Mouse (Mus musculus): ENCODE data around the gene Tmtc2.

The Tmtc2 gene

DNA sequence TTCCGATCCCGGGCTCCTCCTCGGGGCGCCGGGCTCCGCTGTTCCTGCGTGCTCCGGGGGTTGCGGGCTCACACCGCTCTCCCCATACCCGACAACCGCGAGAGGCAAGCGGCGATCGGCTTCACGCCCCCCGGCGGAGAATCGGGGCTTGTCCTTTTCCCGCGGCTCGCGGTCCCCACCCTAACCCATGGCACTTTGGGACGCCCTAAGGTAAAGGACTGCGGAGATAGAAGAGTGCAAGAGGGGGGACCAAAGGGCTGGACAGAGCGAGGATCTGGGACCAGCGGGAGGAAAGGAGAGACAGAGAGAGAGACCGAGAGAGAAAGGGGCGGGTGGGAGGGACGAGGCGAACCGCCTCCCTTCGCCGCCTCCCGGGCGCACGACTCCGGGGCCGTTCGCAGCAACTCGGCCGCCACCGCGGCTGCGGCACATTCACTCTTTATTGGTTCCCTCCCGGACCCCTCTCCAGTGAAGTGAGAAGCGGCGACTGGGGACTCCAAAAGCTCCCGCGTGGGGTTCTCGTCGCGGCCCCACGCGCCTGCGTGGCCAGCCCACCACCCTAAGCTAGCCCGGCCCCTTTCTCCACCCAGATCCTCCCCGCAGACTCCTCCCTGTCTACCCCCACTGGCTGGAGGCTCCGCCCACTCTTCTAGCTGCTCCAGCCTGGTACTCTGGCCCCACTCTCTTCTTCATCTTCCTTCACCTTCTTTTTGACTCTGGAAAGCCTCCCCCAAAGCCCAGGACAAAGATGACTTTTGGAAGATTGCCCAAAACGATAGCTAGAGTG lies at the start of gene Tmtc2:
Gene Tmtc2, minus strand, starts transcription at position 544 of the 787 bp plus-strand sequence.
- peak; percentile 89 to 91 for DNase-seq

DNA sequence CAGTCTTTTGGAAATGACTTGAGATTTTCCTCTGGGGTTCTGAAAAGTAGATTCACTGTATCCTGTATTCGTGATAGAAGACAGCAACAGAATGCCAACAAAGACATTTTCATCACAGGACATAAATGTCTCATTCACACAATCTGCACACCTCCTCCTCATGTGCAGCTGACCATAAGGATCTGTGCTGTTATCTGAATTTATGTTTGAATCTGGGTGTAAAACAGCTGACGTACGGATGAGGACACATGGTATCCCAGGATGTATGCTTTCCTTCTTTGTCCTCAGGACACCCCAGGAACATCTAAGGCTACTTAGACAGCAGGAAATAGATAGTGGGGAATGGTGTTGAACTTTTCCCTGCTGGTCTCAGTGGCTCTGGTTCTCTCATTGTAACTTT lies 37.9 kb upstream of the Tmtc2 start:
- no peak for DNase-seq

DNA sequence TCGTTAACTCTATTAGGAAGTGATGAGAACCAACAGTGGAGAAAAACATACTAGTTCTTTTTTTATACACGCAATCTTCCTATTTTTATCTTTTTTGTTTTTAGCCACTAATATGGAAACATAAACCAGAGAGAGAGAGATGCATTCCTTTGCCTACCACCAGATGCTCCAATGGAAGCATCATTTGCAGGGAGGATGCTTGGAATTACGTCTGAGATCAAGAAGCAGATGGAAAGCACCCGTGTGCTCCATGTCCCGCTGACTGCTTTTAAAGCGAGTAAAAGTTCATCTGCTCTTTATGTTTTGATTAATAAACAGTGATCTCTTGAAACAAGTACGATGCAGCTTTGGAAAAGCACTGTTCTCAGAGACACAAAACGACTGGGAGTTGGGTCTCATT lies 24.6 kb upstream of the Tmtc2 start:
- no peak for DNase-seq

DNA sequence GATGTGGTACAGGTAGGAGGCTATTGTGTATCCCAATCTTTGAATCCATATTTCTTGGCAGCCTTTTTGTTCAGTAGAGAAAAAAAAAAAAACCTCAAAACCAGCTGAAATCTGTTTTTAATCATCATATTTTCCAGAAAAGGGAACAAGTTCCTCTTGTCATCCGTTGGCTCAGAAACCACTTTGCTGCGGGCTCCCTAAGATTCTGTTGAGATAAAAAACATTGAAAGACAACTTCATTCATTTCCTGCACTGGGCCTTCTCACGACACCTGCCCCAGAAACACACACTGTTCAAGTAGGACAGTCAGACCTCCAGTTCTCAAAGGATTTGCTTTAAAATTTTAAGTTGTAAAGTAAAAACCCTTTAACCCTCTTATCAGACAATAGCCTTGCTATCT lies 23.0 kb upstream of the Tmtc2 start:
- DNase-seq: no peak

DNA sequence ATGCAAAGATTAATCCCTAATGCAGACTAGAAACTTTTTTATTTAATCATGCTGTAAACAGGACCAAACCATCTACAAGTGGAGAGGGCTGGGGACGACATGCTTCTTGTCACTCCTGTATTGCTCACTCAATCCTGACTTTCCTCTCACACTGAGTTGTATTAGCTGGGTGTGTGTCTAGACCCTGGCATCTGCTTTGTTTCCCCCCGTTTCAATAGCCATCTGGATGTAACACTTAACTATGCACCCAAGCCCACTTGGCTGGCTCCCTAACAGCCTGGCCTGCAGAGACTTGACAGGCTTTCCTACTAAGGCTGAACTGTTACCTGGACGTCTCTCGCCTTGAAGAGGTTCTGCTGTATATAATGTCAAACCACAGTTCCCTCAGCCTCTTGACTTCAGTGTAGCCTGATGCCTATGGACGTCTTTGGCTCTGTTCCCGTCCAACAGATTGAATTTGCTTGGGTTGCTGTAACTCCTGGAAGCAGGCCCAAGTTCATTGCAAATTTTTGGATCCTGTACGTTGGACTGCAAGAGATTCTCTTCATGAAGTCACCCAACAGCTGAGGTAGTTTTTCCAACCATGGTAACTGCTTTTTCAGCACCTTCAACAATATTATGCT lies 21.3 kb upstream of the Tmtc2 start:
- no peak for DNase-seq

DNA sequence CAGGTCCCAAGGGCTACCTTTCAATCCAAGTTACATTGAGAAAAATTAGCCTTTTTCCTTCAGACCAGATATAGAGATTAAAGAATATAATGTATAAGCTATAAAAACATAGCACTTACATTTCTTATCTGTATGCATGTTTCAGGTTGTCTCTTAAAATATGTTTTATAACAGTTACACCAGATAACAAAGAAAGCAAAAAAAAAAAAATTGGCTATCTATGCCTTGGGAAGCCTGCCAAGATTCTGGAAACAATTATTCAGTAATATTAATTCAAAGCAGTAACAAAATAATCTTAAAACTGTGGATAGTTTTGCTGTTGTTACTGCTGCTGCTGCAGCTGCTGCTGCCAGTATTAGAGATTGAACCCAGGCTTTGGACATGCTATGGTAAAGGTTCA lies 13.9 kb upstream of the Tmtc2 start:
- DNase-seq: no peak

DNA sequence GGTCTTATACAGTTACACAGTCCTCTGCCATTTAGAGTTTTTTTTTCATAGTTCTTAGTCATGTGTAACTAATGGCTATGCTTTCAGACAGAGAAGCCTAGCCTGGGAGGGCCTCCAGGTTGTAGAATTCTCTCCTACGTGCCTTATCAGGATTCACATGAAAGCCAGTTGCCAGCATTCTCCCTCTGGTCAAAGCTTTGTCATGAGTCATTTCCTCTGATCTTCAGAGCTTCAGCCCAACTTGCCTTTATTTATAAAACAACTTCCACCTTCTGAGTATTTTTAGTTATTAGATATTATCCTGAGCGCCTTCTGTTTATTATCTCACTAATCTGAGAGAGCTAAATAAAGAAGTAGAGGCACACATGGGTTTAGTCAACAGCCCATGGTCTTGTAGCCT lies 5.1 kb upstream of the Tmtc2 start:
- DNase-seq: no peak

DNA sequence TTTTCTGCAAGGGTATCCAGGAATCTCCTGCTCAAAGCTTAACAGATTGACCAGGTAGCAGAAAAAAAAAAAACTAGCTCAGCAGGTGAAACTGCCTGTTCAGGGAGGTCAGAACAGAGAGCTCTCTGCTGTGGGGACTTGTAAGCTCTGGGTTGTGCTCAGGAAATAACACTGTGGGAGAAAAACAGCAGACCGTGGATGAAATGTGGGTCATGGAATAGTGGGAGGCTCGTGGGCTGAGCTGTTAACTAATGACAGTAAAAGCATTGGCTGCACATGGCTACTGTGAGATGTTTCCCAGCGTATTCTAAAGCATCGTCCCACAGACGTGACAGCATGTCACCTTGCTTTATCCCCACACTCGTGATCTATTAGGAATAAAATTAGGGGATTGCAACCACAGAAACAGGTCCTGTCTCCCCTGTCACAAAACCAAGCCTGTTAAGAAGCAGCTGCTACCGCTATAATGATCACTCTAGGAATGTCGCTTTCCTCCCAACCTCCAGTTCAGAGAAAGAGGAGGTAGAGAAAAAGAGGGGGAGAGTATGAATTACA lies 4.1 kb upstream of the Tmtc2 start:
- DNase-seq: no peak

DNA sequence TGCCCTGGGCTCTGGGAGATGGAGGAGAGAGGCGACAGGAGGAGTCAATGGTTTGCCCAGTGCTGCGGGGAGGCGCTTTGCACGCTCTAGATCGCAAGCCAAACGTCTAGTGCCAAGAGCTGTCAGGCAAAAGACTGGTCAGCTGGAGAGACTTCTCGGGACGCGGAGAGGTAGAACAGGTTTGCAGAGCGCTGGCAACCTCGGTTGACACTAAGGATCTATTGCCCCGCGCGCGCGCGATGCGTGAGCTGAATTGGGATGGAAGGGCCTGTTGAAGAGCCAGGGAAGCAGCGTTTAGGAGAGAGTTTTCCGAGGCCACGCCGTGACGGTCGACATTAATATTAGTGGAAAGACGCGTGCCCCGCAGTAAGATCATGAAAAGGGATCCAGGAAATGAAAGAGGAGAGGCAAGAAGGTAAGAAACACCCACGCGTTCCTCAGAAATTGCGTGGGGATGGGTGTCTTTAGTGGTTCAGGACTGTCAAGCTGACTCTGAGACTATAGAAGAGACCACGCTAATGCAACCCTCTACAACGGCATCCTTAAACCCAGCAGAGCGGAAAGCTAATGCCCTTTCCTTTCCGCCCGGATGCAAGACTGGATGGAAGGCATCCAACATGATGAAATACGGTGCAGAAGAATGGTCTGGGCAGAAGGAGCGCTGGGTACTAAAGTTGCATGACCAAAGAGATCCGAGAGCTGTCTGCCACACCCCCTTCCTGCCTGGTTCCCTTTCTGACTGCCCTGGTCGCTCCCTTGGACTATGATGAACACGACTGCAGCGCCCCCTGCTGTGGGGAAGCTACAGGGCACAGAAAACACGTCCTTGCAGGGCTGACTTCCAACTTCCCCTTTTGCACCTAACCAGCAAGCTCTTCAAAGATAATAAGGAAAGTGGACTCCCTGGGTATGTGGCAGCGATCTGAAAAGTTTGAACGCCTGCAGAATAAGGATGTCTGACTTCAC lies 727 bp upstream of the Tmtc2 start:
- DNase-seq: peak; percentile 92 to 95

DNA sequence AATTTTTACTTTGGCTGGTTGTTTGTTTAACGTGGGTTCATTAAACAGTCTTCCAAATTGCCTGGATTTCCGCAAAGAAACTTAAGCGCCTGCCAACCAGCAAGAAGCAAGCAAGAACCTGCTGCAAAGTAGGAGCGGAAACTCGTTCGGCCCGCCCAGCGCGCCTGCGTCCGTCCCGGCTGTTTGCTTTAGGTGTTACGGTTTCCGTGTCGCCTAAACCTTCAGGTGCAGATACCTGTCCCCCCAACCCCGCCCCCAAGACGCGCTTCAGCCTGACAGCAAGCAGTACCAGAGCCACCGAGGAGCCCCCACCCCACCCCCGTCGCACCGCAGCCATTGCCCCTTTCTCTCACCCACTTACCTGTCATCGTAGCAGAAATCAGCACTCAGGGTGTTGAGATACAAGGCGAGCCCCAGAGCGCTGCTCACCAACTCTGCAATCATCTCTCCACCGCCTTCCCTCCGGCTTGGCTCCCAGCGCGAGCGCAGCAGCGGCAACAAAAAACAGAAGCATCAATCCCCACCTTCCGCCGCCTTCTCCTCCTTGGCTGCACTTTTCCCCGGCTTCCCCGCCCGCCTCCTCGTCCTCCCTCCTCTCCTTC lies 844 bp downstream of the Tmtc2 start:
- DNase-seq: peak; percentile 57 to 72

DNA sequence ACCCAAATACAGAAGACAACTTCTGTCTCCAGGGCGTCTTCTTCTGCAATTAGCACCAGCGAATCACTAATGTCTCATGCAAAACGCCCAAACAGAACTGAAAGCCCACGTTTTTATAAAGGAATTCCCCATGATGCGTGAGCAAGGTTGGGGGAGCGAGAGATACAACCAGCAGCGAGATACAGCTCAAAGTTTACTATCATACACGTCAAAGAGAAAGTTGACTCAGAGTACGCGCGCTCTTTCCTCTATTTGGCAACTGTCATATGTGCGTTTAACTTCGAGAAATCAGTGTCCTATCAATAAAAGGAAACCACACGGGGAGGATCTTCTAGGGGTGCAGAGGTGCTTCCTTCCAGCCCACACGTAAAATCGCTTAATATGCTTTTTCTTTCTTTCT lies 1.4 kb downstream of the Tmtc2 start:
- no peak for DNase-seq

DNA sequence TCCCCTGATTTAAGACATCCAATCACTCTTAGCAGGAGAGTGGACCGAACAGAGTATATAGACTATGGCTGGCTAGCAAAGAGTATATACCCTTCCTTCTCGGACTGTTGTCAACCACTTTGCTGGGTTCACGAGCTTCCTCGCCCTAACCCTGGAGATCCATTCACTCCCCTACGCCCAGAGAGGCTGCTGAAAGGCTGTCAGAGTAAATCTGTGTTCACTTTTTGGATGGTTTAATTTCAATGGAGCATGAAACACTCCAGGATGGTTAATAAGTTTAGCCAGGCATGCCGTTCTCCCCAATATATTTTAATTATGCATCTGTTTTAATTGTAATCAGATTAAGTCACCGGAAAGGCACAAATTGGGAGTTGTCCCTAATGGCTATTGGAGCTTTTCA lies 1.9 kb downstream of the Tmtc2 start:
- no peak for DNase-seq

DNA sequence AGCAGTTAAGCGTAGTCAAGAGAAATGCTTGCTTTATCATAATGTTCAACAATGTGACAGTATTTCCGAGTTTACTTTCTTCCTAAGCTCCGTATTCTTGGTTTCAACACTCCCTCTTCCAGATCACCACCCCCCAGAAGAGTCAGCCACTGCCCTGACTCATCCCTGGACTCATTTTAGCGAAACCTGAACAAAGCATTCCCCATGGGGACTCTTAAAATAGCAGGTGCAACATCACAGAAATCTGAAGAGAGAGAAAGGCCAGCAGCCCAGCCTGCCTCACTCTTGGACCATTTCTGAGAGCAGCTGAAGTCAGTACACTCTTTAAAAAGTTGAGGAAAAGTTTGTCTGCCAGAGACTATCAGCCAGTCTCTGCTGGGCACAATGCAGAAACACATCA lies 2.4 kb downstream of the Tmtc2 start:
- DNase-seq: no peak

DNA sequence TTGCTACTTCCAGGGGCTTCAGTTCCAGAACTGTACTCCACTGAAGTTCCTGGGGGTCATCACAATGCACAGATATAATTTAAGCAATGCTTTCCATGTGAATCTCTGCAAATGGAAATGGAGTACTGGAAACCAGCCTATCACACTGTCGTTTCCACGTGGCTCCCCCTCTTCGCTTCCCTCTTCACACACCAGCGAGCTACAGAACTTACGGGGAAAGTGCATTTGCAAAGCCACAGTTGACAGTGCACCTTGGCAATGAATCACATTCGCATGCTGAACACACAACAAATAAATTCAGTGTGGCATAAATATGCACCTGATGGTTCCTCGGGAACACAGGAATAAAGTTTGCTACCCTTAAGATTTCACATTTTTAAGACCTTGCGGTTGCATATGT lies 3.2 kb downstream of the Tmtc2 start:
- DNase-seq: no peak

DNA sequence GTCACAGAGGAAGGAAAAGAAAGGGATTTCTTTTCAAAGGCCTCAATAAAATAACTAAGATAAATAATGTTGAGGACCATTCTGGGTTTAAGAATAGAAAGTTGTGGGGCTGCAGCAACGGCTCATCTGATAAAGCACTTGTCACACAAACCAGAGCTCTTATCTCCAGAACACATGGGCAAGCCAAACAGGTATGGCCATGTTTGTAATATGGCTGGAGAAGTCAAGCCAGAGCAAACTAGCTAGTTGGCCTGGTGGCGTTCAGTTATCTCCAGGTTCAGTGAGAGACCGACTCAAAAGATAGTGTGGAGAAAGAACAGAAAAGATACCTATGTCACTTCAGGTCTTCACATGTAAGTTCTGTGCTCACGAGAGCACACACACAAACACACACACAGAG lies 4.7 kb downstream of the Tmtc2 start:
- DNase-seq: no peak

DNA sequence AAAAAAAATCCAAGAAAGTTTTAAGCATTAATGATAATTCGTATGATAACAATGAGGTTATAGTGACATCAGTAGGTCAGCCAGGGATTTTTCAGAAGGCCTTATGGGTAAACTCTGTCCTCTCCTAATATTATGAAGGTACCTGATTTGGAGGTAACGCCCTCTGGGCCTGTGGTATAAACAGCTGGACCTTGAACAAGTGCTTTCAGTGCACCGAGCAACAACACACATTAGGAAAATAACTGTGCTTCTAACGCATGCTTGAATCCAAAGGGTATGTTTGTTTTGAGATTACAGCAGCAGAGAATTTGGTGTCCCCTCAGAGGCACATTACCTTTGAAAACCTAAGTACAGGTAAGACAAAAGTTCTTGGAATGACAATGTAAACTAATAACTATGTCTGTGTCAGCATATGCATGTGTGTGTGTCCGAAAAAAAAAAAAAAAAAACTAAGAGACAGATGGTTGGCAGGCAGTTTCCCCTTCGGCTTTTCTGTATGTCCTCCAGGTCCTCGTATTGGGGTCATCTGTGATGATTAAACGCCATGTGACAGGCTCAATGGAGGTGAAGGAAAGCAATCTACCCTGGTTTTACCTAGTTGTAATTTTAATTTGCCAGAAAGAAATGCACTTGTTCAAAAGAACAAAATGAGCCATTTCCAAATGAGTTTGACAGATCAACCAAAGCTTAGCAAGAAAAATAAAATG lies 6.3 kb downstream of the Tmtc2 start:
- no peak for DNase-seq

DNA sequence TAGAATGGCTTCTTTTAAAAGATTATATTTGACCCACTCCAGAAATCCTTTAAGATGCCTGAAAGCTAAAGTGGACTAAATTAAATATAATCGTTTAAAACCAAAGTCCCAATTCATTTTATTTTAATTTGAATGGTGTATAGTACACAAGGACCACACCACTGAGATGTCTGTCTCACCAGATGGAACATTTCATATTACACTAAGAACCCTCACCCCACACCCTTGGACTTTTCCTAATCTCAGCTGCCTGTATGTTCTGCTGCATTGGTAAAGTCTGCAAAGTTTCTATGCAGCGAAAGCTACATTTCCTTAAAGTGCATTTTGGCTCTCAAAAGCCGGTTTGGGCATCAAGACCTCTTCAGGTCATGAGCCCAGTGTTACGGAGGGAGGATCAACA lies 12.7 kb downstream of the Tmtc2 start:
- DNase-seq: no peak

DNA sequence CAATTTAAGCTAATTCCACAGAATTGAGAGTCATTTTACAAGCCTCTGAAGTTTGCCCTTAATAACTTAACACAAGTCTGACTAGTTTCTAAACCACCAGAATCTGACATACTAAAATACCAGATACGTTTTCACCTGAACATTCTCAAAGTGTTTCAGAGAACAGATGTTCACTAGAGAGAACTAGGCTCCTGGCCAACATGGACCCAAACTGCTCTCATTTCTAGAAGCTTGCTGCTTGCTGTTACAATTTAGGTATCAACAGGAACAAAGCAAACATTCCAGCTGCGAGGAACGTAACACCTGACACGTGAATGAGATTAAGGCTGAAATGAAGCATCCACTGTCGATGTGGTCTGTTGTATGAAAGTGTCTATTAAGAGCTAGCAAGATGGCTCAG lies 16.7 kb downstream of the Tmtc2 start:
- no peak for DNase-seq

DNA sequence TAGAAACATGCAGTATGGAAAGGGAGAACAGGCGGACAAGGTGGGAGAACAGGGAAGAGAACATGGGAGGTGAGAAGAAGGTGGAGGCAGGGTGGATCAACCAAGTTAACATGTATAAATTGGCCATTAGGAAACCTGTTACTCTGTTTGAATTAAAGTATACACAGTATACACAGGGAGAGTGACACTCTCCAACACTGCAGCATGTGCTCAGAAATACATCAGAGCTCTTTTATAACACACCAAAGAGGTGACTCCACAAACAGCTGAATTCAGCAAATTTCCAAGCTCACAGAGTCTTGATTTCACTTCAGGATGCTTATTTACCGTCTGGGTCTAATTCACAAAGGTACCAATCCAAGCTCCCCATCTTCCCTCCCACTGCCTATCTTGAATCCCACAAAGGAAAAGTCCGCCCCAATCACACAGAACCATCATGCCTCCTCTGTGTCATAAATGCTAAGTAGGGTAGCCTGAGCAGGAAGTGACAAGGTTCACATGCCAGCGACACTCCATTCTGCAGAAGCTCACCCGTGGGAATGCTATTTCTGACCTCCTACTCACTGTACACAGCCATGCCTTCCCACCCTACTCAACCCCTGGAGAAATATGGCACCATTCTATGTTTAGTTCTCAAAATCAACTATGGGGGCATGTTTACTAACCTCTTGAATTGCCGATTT lies 17.2 kb downstream of the Tmtc2 start:
- DNase-seq: no peak

DNA sequence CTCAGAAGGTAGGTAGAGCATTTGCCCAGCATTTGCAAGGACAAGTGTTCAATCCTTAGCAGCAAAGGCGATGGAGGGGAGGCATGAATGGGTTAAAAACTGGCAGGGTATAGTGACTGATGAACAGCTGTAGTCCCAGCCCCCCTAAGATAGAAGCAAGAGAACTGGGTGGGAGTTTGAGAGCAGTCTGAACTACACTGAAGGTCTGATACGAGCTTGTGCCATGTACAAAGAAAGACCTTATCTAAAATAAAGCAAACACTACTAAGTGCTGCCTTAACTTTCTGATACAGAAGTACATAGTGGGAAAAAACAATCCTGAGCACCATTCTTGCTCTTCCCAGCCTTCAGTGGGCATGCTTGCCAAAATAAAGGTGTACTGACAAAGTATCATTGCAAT lies 20.1 kb downstream of the Tmtc2 start:
- DNase-seq: no peak

DNA sequence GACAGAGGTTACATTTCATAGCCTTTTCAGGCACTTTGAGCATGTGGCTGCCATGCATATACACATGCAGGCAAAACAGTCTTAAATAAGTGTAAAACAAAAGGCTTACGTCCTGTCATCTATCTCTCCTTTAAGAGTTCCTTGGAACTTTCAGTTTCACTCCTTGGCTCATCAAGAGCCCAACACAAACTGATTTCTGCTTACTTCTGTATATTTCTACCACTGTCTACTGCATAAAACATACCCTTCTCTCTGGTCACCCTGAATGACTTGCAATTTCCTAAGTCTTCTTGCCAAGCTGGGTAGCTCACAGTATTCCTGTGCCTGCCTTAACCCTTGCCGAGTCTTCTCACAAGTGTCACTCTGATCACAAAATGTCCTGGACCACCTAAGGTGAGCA lies 26.2 kb downstream of the Tmtc2 start:
- no peak for DNase-seq
